Mouse (Mus musculus): ENCODE data around the gene Gm13290.
"Not testable (repeated sequence)": the region's sequence is repeated elsewhere in the genome, so short reads cannot be mapped to it uniquely, and the experiment has no call there.

GRCm38 (mm10) chr4:88763384-88764018, 10.1 kb upstream of the Gm13290 start:
- peak; percentile 67 for TF ChIP-seq CTCF (IDR thresholded peaks at IDR 0.05; ENCODE audit: low read depth)
- TF ChIP-seq EP300 (optimal IDR thresholded peaks at IDR 0.05), result not testable (repeated sequence)
